Mouse (Mus musculus): ENCODE measurements at regions not wholly inside any gene's neighbourhood (a gene's known extent, or its start where the extent isn't known, plus 50 kb on each side); places are given as distances from the start of the nearest gene placed in this dataset.
A peak's percentile ranks its signal among the peaks of the same experiment; 100 is the strongest.
"Not testable (repeated sequence)": the region's sequence is repeated elsewhere in the genome, so short reads cannot be mapped to it uniquely, and the experiment has no call there.

DNA sequence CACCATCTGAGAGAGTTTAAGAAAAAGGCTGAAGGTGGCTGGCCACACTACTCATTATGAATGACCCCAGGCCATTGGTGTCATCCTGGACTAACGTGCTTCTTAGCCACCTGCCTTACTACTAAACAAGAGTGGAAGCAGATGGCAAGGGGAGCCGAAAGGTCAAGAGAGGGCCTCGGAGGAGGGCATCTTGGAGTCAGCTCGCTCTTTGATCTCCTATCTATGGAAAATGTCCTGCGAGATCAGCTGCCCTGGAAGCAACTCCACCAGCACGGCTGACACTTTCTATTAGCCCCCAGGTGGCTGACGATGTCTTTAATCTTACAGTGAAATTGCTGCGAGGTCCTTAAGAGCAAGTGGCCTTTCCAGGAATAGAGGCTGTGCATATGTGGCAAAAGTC, 179.3 kb downstream of the Csl start:
- H3K36me3 ChIP-seq (ENCODE audit: poor library complexity, severe bottlenecking), result no peaks in the 10 kb centered on the region
- H3K4me2 ChIP-seq, result no peak overlapping the region
- no peak overlapping the region for H3K27ac ChIP-seq
- no peak for ATAC-seq
- H3K9me3 ChIP-seq (replicated peaks), result no peaks in the 10 kb centered on the region
- H3K4me3 ChIP-seq, result no peak overlapping the region
- H3K4me1 ChIP-seq, result peaks cover 6% of the 10 kb centered on the region; the same call in 1 of the 2 replicates
- H3K9ac ChIP-seq, result no peak overlapping the region
- no peaks in the 10 kb centered on the region for H3K27me3 ChIP-seq
- WGBS, result 61% methylated on average over 8 of the region's 8 CpGs

DNA sequence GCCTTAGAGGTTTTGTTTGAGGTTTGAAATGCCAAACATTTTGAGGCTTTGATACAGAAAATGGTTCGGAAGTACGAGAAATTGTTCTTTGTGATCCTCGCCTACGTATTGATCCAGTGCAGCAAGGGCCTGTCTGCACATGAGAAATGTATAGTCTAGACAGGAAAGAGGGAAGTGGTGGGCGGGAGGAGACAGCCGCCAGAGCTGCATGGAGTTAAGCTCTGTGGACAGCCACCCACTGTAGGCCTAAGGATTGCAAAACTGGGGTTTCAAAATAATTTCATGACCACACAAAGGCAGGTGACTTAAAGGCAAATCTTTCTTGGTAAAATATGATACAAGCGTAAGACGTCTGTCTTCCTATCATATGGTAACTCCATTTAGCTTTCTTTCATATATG, 178.4 kb downstream of the Csl start:
- ATAC-seq, result no peak
- Histone ChIP-seq H3K4me3 (no peak overlapping the region), H3K36me3 (ENCODE audit: poor library complexity, severe bottlenecking) (no peaks in the 10 kb centered on the region), H3K9me3 (replicated peaks) (no peaks in the 10 kb centered on the region), H3K4me1 (no peaks in the 10 kb centered on the region), H3K4me2 (no peak overlapping the region), H3K27me3 (no peaks in the 10 kb centered on the region), H3K27ac (no peak overlapping the region), H3K9ac (no peak overlapping the region)
- 89% methylated on average over 8 of the region's 8 CpGs for WGBS

DNA sequence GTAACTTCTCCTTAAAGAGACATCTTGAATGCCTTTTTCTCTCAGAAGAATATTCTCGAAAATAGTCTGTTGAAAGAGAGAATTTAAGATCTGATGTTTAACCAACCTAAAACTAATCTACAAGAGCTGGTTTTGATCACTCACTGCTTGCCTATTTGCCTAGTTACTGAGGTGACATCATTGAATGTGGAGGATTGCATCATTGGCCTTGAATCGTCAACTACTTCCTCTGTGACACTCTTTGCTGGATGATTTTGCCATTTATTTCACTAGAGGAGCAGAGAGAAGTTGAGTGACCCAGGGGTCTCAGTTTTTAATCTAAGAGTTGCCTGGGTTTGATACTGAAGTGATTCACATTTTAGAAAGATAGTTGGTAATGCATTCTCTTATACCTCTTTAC, 174.6 kb downstream of the Csl start:
- 93% methylated on average over 2 of the region's 2 CpGs for WGBS
- H3K27me3 ChIP-seq, result no peaks in the 10 kb centered on the region
- no peaks in the 10 kb centered on the region for H3K36me3 ChIP-seq (ENCODE audit: poor library complexity, severe bottlenecking)
- no peak overlapping the region for H3K9ac ChIP-seq
- H3K9me3 ChIP-seq (replicated peaks), result no peaks in the 10 kb centered on the region
- H3K27ac ChIP-seq, result no peak overlapping the region
- no peak for ATAC-seq
- H3K4me3 ChIP-seq, result no peak overlapping the region
- no peaks in the 10 kb centered on the region for H3K4me1 ChIP-seq
- H3K4me2 ChIP-seq, result no peak overlapping the region

DNA sequence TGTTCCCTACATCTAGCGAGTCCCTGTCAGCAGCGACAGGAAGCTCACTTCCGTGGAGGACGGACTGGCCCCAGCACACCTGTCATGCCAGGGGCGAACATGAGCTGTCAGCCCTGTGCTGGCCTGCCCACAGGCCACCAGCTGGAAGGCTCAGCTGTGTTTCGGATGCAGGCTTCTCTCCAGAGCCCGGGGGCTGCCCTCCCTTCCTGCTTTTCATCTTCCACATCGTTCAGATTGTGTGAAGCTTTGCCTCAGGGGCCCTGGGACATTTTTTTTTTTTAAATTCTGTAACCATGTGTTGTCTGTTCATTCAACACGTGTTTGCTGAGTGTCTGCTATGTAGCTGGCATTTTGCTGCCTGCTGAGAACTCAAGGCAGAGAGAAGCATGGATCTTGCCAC, 167.2 kb downstream of the Csl start:
- H3K9me3 ChIP-seq (replicated peaks), result no peaks in the 10 kb centered on the region
- no peak overlapping the region for H3K4me3 ChIP-seq
- no peaks in the 10 kb centered on the region for H3K36me3 ChIP-seq (ENCODE audit: poor library complexity, severe bottlenecking)
- H3K27me3 ChIP-seq, result no peaks in the 10 kb centered on the region
- WGBS, result 56% methylated on average over 9 of the region's 9 CpGs
- H3K4me1 ChIP-seq, result no peaks in the 10 kb centered on the region; the same call in 1 of the 2 replicates
- H3K27ac ChIP-seq, result no peak overlapping the region
- H3K9ac ChIP-seq, result no peak overlapping the region
- no peak overlapping the region for H3K4me2 ChIP-seq
- ATAC-seq, result peak; percentile 76

- H3K4me2 ChIP-seq, result no peak overlapping the region
- no peak overlapping the region for H3K9ac ChIP-seq
- no peaks in the 10 kb centered on the region for H3K9me3 ChIP-seq (replicated peaks)
- H3K36me3 ChIP-seq (ENCODE audit: poor library complexity, severe bottlenecking), result no peaks in the 10 kb centered on the region
- H3K27ac ChIP-seq, result no peak overlapping the region
- 90% methylated on average over 14 of the region's 14 CpGs for WGBS
- H3K4me3 ChIP-seq, result no peak overlapping the region
- no peak for ATAC-seq
- no peaks in the 10 kb centered on the region for H3K27me3 ChIP-seq
- H3K4me1 ChIP-seq, result no peaks in the 10 kb centered on the region; the same call in 1 of the 2 replicates
Observed at GRCm38 (mm10) chr10:99595659-99596058, 163.8 kb downstream of the Csl start.

DNA sequence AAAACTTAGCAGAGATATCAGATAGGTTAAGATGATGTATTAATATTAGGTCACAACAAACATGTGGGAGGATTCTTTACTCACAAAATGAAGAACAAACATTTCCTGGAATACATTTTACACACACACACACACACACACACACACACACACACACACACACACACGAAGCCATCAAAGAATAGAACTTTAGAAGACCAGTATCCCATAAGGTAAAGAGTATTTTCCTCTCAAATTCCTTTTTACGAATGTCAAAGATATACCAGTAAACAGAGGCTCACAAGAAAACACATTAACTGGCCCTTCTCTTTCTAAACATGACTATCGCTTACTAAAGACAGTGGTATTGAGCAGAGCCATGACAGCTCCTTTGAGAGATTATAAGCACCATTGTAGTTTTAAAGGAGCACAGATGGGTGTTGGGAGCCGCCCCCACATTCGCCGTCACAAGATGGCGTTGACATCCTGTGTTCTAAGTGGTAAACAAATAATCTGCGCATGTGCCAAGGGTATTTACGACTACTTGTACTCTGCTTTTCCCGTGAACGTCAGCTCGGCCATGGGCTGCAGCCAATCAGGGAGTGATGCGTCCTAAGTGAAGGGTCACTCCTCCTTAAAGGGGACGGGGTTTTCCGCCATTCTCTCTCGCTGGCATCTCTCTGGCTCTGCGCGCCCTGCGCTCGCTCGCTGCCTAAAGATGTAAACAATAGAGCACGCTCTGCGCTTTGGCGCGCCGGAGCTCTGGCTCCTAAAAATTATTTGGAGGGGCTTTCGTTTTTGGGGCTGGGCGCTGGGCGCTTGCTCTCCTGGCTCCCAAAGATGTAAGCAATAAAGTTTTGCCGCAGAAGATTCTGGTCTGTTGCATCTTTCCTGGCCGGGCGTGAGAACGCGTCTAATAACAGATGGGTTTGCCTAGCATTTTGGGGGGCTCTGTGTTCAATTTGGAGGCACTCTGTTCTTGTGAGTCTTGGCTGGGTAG, 160.0 kb downstream of the Csl start:
- peak; percentile 85 for ATAC-seq
- not testable (repeated sequence) for H3K27me3 ChIP-seq; H3K27ac ChIP-seq; H3K4me1 ChIP-seq; H3K36me3 ChIP-seq (ENCODE audit: poor library complexity, severe bottlenecking); H3K9me3 ChIP-seq (replicated peaks)
- Histone ChIP-seq H3K9ac (peak overlapping the region; percentile 55), H3K4me2 (peak overlapping the region; percentile 59), H3K4me3 (peak overlapping the region; percentile 41)
- WGBS, result 48% methylated on average over 27 of the region's 34 CpGs

DNA sequence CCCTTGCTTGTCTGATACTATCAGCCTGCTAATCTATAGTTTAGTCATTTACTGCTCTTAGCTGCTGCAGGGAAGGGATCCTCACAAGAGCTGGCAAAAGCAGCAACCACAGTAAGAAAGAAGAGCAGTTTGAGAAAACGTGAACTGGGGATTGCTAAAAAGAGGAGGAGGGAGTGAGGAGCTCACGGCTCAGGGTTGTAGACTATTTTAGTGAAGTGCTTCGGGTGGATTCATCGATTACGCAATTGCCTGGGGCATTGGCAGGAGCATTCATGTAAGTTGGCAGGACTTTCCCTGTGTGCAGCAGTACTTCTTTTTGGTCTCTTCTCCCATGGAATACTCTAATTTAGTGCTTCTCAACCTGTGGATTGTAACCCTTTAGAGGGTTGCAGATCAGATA, 157.1 kb downstream of the Csl start:
- WGBS, result 86% methylated on average over 5 of the region's 5 CpGs
- Histone ChIP-seq H3K9ac (no peak overlapping the region), H3K27ac (no peak overlapping the region), H3K4me1 (no peaks in the 10 kb centered on the region), H3K4me2 (no peak overlapping the region), H3K36me3 (ENCODE audit: poor library complexity, severe bottlenecking) (no peaks in the 10 kb centered on the region), H3K9me3 (replicated peaks) (no peaks in the 10 kb centered on the region), H3K27me3 (no peaks in the 10 kb centered on the region), H3K4me3 (no peak overlapping the region)
- no peak for ATAC-seq

DNA sequence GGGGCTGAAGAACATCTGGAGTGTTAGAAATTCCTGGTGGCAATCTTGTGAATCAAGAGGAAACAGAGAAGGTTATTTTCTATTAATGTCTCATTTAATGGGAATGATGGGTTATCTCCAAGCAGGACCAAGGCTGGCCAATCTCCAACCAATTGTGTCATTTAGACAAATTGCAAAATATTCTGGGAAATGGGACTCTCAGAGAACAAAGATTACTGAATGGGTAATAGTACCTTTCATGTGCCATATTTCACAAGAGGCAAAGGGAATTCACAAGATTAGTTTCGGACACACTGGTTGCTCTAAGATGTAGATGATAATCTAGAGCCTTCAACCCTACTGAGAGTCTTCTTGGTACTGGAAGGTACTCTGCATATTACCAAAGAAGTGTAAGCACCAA, 155.3 kb downstream of the Csl start:
- H3K4me2 ChIP-seq, result no peak overlapping the region
- no peaks in the 10 kb centered on the region for H3K4me1 ChIP-seq
- H3K9ac ChIP-seq, result no peak overlapping the region
- WGBS, result 81% methylated on average over 1 of the region's 1 CpGs
- H3K27me3 ChIP-seq, result no peaks in the 10 kb centered on the region
- ATAC-seq, result no peak
- no peaks in the 10 kb centered on the region for H3K36me3 ChIP-seq (ENCODE audit: poor library complexity, severe bottlenecking)
- no peak overlapping the region for H3K4me3 ChIP-seq
- H3K9me3 ChIP-seq (replicated peaks), result no peaks in the 10 kb centered on the region
- no peak overlapping the region for H3K27ac ChIP-seq

DNA sequence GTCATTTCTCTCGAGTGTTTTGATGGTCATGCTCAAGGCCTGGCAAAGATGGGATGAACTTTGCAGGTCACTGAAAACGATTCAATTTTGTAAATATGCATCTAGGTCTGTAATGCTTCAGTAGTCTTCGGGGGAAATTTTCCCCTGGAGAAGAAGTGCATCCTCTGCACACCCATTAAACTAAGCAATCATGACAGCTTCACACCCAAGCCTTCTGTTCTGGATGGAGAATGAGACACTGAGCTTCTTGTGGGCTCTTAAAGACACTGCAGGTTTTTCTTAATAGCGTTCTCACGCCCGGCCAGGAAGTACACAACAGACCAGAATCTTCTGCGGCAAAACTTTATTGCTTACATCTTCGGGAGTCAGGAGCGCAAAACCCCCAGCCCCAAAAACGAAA, 151.0 kb downstream of the Csl start:
- H3K4me3 ChIP-seq, result no peak overlapping the region
- no peaks in the 10 kb centered on the region for H3K36me3 ChIP-seq (ENCODE audit: poor library complexity, severe bottlenecking)
- no peak overlapping the region for H3K27ac ChIP-seq
- no peaks in the 10 kb centered on the region for H3K4me1 ChIP-seq
- no peak for ATAC-seq
- WGBS, result 88% methylated on average over 10 of the region's 10 CpGs
- no peak overlapping the region for H3K4me2 ChIP-seq
- no peak overlapping the region for H3K9ac ChIP-seq
- no peaks in the 10 kb centered on the region for H3K27me3 ChIP-seq
- no peaks in the 10 kb centered on the region for H3K9me3 ChIP-seq (replicated peaks)

DNA sequence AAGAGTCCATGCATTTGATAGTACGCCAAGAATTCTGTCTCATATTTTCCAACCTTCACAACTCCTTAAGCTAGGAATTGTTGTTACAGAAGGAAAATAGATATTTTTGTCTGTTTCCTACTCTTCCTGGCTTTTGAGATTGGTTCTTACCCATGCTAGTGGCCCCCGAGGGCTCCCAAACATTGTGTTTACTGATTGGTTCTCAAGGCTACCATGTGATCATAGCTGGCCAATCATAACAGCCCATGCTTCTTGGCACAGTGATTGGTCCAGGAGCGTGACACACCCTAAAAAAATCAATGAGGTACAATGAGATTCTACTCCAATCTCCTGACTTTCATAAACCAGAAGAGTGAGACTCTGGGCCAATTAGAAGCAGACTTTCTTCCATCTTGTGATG, 150.0 kb downstream of the Csl start:
- H3K9me3 ChIP-seq (replicated peaks), result no peaks in the 10 kb centered on the region
- no peak overlapping the region for H3K4me2 ChIP-seq
- no peak overlapping the region for H3K4me3 ChIP-seq
- H3K9ac ChIP-seq, result no peak overlapping the region
- H3K4me1 ChIP-seq, result no peaks in the 10 kb centered on the region
- no peaks in the 10 kb centered on the region for H3K27me3 ChIP-seq
- WGBS, result 94% methylated on average over 3 of the region's 3 CpGs
- ATAC-seq, result no peak
- no peaks in the 10 kb centered on the region for H3K36me3 ChIP-seq (ENCODE audit: poor library complexity, severe bottlenecking)
- no peak overlapping the region for H3K27ac ChIP-seq

- WGBS, result 90% methylated on average over 4 of the region's 4 CpGs
- no peak for ATAC-seq
- no peaks in the 10 kb centered on the region for H3K36me3 ChIP-seq (ENCODE audit: poor library complexity, severe bottlenecking)
- no peaks in the 10 kb centered on the region for H3K9me3 ChIP-seq (replicated peaks)
- no peaks in the 10 kb centered on the region for H3K27me3 ChIP-seq
- no peaks in the 10 kb centered on the region for H3K4me1 ChIP-seq
- no peak overlapping the region for H3K27ac ChIP-seq
- H3K4me3 ChIP-seq, result no peak overlapping the region
- no peak overlapping the region for H3K4me2 ChIP-seq
- H3K9ac ChIP-seq, result no peak overlapping the region
Observed at GRCm38 (mm10) chr10:99610890-99611289, 148.6 kb downstream of the Csl start.

DNA sequence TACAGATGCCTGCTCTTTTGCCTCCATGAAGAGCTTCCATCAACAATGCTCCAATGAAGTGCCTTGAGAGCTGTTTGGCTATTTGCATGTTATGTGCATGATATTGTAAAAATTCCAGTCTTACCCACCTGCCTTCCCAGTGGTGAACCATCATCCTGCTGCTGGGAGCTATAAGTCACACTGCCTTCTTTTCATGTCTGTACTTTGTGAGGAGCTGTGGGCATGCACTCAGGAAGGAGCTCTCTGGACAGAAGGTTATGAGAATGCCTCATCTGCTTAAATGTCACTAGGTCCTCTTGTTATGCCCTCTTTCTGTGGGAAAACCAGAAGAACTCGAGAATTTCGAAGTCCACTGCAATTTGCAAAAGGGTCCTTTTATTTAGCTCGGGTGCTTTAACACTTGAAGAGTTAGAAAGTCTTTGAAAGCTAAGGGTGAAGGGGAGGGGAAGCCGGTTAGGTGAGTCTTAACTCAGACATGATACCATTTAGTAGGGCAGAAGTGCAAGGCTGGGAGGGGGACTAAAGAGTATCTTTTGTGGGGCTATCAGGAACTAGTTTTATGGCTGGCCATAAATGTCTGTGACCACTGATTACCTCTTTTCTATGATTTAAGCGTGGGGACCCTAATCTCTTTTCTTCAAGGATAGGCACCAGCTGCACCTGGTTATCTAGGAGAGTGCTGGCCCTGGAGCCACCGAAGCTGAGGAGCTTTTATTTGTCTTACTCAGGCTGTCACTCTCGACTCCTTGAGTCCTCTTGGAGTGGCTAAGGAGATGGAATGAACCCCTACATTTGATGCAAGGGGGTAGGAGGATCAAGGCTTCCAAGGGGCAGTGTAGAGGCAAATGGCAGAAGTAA, 144.8 kb downstream of the Csl start:
- H3K4me3 ChIP-seq, result no peak overlapping the region
- ATAC-seq, result no peak
- H3K27ac ChIP-seq, result no peak overlapping the region
- no peaks in the 10 kb centered on the region for H3K27me3 ChIP-seq
- H3K36me3 ChIP-seq (ENCODE audit: poor library complexity, severe bottlenecking), result no peaks in the 10 kb centered on the region
- no peaks in the 10 kb centered on the region for H3K4me1 ChIP-seq
- WGBS, result 78% methylated on average over 7 of the region's 7 CpGs
- no peak overlapping the region for H3K4me2 ChIP-seq
- H3K9ac ChIP-seq, result no peak overlapping the region
- H3K9me3 ChIP-seq (replicated peaks), result no peaks in the 10 kb centered on the region
